Mouse (Mus musculus): Measurements from ENCODE around the gene Cpsf6.

GRCm38 (mm10) chr10:117382996-117383550, 3.3 kb upstream of the Cpsf6 start:
- no peak for TF ChIP-seq POLR2A (IDR thresholded peaks at IDR 0.05; ENCODE audit: borderline replicate concordance, low read depth, low read length)
- TF ChIP-seq CTCF (IDR thresholded peaks at IDR 0.05; ENCODE audit: low read depth, low read length): no peak

Measured in bone marrow macrophage, adult 2 months (primary cell).